Mouse (Mus musculus) lung, embryonic 16.5 days (tissue): ENCODE measurements at regions not wholly inside any gene's neighbourhood (a gene's known extent, or its start where the extent isn't known, plus 50 kb on each side); places are given as distances from the start of the nearest gene placed in this dataset.

Experiments used
- ATAC-seq: fragments of 200-750 bp; cut with Nextera tagmentation; 2 replicates; pipeline ENCODE4 v1.8.0; 2017; ENCODE audit warnings: low read depth, mild to moderate bottlenecking, moderate library complexity
- H3K27ac ChIP-seq: fragments of 300-500 bp; sonication (generic); 2 replicates; pipeline ENCODE4 v1.5.1; 2014; ENCODE audit warnings: mild to moderate bottlenecking, control low read depth, low read length
- H3K27me3 ChIP-seq: fragments of 300-500 bp; sonication (generic); 2 replicates; pipeline ENCODE4 v1.6.1; 2014; ENCODE audit warnings: low read depth, low read length, mixed read lengths; ENCODE audit not compliant: control insufficient read depth, insufficient read depth
- H3K36me3 ChIP-seq: fragments of 300-500 bp; sonication (generic); 2 replicates; pipeline ENCODE4 v1.6.1; 2014; ENCODE audit warnings: low read length; ENCODE audit not compliant: control insufficient read depth, insufficient read depth
- H3K4me1 ChIP-seq: fragments of 300-500 bp; sonication (generic); replicated peaks from 2 replicates; pipeline ENCODE4 v1.6.1; 2014; ENCODE audit warnings: low read length, mixed read lengths; ENCODE audit not compliant: control insufficient read depth, insufficient read depth
- H3K4me2 ChIP-seq: fragments of 300-500 bp; sonication (generic); 2 replicates; pipeline ENCODE4 v1.6.1; 2014; ENCODE audit warnings: low read depth, low read length, control low read depth
- H3K4me3 ChIP-seq: fragments of 300-500 bp; sonication (generic); 2 replicates; pipeline ENCODE4 v1.5.1; 2014; ENCODE audit warnings: mild to moderate bottlenecking, low read length, control low read depth
- H3K9ac ChIP-seq: fragments of 300-500 bp; sonication (generic); 2 replicates; pipeline ENCODE4 v1.6.1; 2014; ENCODE audit warnings: low read length, control low read depth
- H3K9me3 ChIP-seq: fragments of 300-500 bp; sonication (generic); 2 replicates; pipeline ENCODE4 v1.6.1; 2016; ENCODE audit warnings: low read length; ENCODE audit not compliant: control insufficient read depth
- WGBS: fragments of 180-500 bp; shearing (Covaris S2); extraction: QIAGEN DNeasy Blood & Tissue Kit; methylation state at CpG from one replicate; pipeline ENCODE4 v1.1.7; 2014; 5-methylcytosine and 5-hydroxymethylcytosine counted together

DNA sequence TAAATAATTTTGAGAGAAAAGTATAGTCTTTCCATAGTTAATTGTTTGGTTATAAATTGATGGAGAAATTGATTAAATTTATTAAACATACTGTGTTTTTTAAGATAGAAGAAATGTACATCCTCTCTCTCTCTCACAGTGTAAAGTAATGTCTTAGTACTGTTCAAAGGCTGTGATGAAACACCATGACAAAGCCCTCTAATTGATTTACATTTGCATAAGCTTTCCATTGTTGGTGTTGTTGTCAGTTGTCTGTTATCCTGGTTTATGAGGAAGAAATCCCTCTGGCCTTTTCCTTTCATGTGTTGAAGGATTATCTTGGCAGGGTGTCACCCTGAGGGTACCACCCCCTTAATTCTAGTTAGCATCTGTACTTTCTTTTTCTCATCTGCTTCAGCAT, 207.2 kb upstream of the Dmd start:
- H3K27me3 ChIP-seq = no peaks in the 10 kb centered on the region
- no peak overlapping the region for H3K4me3 ChIP-seq
- no peak for ATAC-seq
- H3K27ac ChIP-seq = no peak overlapping the region
- no peak overlapping the region for H3K4me2 ChIP-seq
- H3K4me1 ChIP-seq = no peaks in the 10 kb centered on the region
- H3K36me3 ChIP-seq = no peaks in the 10 kb centered on the region
- no peaks in the 10 kb centered on the region for H3K9me3 ChIP-seq
- no peak overlapping the region for H3K9ac ChIP-seq

DNA sequence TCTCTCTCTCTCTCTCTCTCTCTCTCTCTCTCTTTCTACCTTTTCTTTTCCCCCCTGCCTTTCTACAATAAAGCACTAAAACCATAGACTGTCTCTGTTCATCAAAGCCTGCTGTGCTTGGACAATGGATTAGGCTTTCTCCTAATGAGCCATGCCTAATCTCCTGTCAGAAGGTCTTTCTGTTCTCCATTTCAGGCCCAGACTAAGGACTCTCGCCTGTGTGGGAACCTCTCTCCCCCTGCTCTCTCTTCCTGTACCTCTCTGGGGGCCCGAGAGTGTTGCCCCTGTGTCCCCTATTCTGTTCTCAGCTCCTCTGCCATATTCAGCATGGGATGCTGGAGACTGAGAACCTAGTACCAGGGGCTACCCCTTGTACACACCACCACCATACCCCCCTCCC, 184.5 kb upstream of the Dmd start:
- Histone ChIP-seq H3K36me3 (no peaks in the 10 kb centered on the region), H3K27me3 (no peaks in the 10 kb centered on the region), H3K9me3 (no peaks in the 10 kb centered on the region), H3K9ac (no peak overlapping the region), H3K4me2 (no peak overlapping the region), H3K27ac (no peak overlapping the region), H3K4me3 (no peak overlapping the region), H3K4me1 (no peaks in the 10 kb centered on the region)
- WGBS = 42% methylated on average over 2 of the region's 2 CpGs
- no peak for ATAC-seq

DNA sequence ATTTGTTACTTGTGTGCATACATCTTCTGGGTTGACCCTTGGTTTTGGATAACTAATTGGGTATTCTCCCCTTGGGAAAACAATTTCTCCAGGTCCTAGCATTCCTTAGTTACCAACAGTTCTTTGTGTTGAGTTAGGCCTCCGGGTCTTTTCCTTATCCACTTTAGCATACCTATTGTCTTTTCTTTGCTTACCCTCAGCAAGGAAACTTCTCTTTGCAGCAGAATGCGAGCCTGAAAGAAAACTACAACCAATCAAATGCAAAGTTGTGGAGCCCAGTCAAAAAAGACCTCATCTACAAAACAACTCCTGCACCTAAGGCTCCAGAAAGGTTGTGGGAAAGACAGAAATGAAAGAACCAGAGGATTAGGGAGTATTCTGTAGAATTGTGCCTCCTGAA, 139.5 kb upstream of the Dmd start:
- Histone ChIP-seq H3K27me3 (no peaks in the 10 kb centered on the region), H3K4me1 (no peaks in the 10 kb centered on the region), H3K4me2 (no peak overlapping the region), H3K4me3 (no peak overlapping the region), H3K36me3 (no peaks in the 10 kb centered on the region), H3K27ac (no peak overlapping the region), H3K9me3 (no peaks in the 10 kb centered on the region), H3K9ac (no peak overlapping the region)
- WGBS = 42% methylated on average over 2 of the region's 2 CpGs
- ATAC-seq = no peak

DNA sequence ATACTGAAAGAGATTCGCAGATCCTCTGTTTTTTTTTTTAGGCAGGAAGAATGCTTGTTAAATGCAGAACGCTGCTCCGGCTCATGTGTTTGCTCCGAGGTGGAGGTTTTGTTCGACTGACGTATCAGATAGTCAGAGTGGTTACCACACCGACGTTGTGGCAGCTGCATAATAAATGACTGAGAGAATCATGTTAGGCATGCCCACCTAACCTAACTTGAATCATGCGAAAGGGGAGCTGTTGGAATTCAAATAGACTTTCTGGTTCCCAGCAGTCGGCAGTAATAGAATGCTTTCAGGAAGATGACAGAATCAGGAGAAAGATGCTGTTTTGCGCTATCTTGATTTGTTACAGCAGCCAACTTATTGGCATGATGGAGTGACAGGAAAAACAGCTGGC, 134.1 kb upstream of the Dmd start:
- peak overlapping the region; percentile 50 for H3K4me2 ChIP-seq
- peak overlapping the region; percentile 24; the same call in 1 of the 2 replicates for H3K9ac ChIP-seq
- H3K9me3 ChIP-seq = no peaks in the 10 kb centered on the region
- no peak for ATAC-seq
- H3K4me1 ChIP-seq = no peaks in the 10 kb centered on the region
- H3K4me3 ChIP-seq = peak overlapping the region; percentile 42
- no peak overlapping the region for H3K27ac ChIP-seq
- no peaks in the 10 kb centered on the region for H3K27me3 ChIP-seq
- WGBS = 22% methylated on average over 11 of the region's 11 CpGs
- no peaks in the 10 kb centered on the region for H3K36me3 ChIP-seq

DNA sequence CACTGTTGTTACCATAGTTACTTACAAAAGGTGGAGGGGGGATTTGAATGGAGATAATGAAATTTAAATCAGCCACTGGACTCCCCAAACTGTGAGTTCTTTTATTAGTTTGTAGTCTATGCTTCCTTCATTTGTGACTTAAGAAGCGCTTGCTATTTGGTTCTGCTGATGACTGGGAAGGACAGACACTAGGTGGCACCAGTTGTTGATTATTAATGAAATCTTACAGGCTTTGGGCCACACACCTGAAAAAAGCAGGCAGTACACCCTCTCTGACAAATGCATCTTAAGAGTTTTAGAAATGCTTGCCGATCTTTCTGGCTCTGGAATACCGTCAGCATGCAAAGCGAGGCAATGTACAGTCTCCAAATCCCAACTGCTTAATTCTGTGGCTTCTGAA, 131.6 kb upstream of the Dmd start:
- H3K27ac ChIP-seq = no peak overlapping the region
- H3K9me3 ChIP-seq = no peaks in the 10 kb centered on the region
- no peak overlapping the region for H3K4me2 ChIP-seq
- H3K4me1 ChIP-seq = no peaks in the 10 kb centered on the region
- WGBS = 39% methylated on average over 4 of the region's 4 CpGs
- ATAC-seq = no peak
- no peak overlapping the region for H3K9ac ChIP-seq
- H3K36me3 ChIP-seq = no peaks in the 10 kb centered on the region
- no peaks in the 10 kb centered on the region for H3K27me3 ChIP-seq
- H3K4me3 ChIP-seq = no peak overlapping the region

DNA sequence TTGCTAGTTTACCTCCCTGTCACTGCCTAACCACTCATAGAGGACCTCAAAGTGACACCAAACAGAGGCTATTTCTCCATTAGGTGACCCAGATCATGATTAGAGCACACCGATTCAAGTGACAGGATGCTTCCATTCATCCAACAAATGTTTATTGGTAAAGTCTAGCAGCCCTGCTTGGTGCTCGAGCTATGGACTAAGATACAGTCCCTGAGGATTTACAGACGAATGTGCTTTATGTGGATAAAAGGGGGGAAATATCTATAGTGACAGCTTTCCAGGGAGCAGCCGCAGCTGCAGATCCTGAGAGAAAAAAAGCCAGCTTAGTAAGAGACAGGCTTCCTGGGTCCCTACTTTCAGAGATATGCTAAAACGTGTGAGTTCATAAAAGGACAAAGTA, 125.1 kb upstream of the Dmd start:
- no peak overlapping the region for H3K4me2 ChIP-seq

DNA sequence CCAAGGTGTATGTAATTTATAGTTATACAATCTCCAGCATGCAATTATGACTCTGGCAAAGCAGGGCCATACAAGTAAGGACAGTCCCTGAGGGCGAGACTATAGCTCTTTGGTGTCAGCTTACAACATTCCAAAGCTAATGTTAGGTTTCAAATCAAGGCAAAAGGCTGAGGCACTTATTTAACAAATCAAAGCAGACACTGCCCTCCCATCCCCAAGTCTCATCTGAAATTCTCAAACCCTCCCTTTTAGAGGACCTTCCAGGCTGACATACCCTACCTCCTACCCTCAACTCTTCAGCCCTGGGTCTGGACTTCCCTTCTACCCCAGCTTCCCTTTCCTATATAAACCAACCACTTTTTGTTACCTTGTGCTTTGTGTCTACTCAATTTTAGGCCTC, 82.6 kb upstream of the Dmd start:
- no peak overlapping the region for H3K4me2 ChIP-seq
- no peak overlapping the region for H3K4me3 ChIP-seq
- no peak overlapping the region for H3K9ac ChIP-seq
- no peak for ATAC-seq
- no peaks in the 10 kb centered on the region for H3K9me3 ChIP-seq
- no peak overlapping the region for H3K27ac ChIP-seq
- WGBS = 28% methylated on average over 1 of the region's 1 CpGs
- H3K4me1 ChIP-seq = no peaks in the 10 kb centered on the region
- no peaks in the 10 kb centered on the region for H3K36me3 ChIP-seq
- H3K27me3 ChIP-seq = no peaks in the 10 kb centered on the region

More for the DNA sequence above, 125.1 kb upstream of the Dmd start:
- no peaks in the 10 kb centered on the region for H3K27me3 ChIP-seq
- no peak overlapping the region for H3K9ac ChIP-seq
- H3K27ac ChIP-seq = no peak overlapping the region
- ATAC-seq = no peak
- H3K9me3 ChIP-seq = no peaks in the 10 kb centered on the region
- no peaks in the 10 kb centered on the region for H3K36me3 ChIP-seq
- no peak overlapping the region for H3K4me3 ChIP-seq
- no peaks in the 10 kb centered on the region for H3K4me1 ChIP-seq
- 36% methylated on average over 5 of the region's 5 CpGs for WGBS
